Mouse (Mus musculus) testis, adult 2 months (tissue): Measurements from ENCODE around the gene Ccser1.

Experiments used
- CTCF ChIP-seq: fragments of 200-500 bp; IDR thresholded peaks from 2 replicates; pipeline ENCODE4 v1.5.1; 2012; ENCODE audit warnings: low read depth, mild to moderate bottlenecking, inconsistent platforms, low read length, moderate library complexity; ENCODE audit not compliant: control insufficient read depth, insufficient read depth, insufficient replicate concordance
- POLR2A ChIP-seq: fragments of 200-500 bp; IDR thresholded peaks from 2 replicates; pipeline ENCODE4 v1.6.1; 2012; ENCODE audit warnings: low read depth, mild to moderate bottlenecking, inconsistent platforms, low read length, moderate library complexity; ENCODE audit not compliant: control insufficient read depth

DNA sequence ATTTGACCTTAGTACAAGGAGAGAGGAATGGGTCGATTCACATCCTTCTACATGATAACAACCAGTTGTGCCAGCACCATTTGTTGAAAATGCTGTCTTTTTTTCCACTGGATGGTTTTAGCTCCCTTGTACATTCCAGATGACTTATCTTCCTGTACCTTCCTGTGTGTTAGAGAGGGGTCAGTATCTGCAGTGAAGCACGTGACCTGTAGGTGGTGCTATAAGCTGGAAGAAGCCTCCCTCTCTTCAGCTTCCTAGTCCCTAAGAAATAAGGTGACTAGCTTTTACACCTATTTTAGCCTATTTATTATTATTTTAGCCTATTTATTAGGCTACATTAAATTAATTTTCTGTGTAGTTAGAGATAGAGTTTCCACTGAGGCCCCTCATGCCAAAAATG is 506.9 kb downstream of the Ccser1 start:
- TF ChIP-seq CTCF = no peak
- TF ChIP-seq POLR2A = no peak
